Mouse (Mus musculus): ENCODE data around the gene Dctn2.

The Dctn2 gene

GRCm38 (mm10) chr10:127263631-127264030 is 2.5 kb upstream of the Dctn2 start:
- no peak for DNase-seq (ENCODE audit: low spot score in 2 of 2)

DNA sequence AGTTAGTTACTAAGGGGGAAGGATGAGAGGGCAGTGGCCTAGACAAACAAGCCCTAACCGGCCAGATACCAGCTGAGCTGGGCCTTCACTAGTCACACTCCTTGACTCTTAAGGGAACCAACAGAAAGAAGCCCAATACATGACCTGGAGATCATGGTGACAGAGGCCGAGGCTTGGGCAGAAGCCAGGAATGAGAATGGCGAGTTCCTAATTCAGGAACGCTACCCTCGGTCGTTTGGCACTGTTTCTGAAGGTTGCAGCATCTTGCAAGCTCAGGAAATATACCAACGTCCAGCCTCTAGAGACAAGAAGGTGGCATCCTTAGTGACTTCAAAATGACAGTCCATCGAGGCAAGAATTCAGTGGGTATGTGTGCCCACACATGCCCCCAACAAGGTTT is 1.8 kb upstream of the Dctn2 start:
- no peak for DNase-seq (ENCODE audit: low spot score in 2 of 2)

GRCm38 (mm10) chr10:127264971-127265370 is 1.2 kb upstream of the Dctn2 start:
- no peak for DNase-seq (ENCODE audit: low spot score in 2 of 2)

DNA sequence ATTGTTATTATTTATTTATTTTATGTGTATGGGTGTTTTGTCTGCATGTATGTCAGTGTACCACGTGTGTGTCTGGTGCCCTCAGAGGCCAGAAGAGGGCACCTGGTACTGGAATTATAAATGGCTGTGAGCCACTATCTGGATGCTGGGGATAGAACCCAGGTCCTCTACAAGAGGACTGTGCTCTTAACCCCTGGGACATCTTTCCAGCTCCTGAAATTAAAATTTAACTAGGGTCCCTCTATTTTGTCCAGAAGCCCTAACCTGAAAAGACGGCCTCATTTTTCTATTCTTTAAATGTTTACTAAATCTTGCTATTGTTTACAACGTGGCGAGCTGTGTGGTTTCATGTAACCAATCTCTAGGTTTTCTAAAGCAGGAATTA is 449 bp upstream of the Dctn2 start:
- DNase-seq (ENCODE audit: low spot score in 2 of 2), result no peak

DNA sequence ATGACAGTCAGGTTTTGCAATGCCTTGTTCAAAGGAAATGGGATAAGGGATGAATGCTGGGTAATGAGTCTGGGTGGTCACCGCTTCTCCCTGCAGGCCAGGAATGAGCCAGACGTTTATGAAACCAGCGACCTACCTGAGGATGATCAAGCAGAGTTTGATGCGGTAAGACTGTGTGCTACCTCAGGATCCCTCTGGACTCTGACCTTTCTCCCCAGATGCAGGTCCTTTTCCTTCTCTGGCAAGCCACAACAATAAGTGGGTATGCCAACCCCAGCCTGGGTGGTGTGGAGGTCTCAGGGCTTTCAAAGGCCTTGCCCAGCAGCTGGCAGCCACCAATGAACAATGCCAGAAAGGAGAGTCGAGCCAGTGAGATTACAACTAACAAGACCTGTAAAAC is 1.1 kb downstream of the Dctn2 start:
- DNase-seq (ENCODE audit: low spot score in 2 of 2), result no peak

- DNase-seq (ENCODE audit: low spot score in 2 of 2), result no peak
Observed at GRCm38 (mm10) chr10:127268401-127268800, 2.2 kb downstream of the Dctn2 start.

- no peak for DNase-seq (ENCODE audit: low spot score in 2 of 2)
Observed at GRCm38 (mm10) chr10:127269036-127269435, 2.9 kb downstream of the Dctn2 start.

GRCm38 (mm10) chr10:127269884-127270283 is 3.7 kb downstream of the Dctn2 start:
- no peak for DNase-seq (ENCODE audit: low spot score in 2 of 2)

DNA sequence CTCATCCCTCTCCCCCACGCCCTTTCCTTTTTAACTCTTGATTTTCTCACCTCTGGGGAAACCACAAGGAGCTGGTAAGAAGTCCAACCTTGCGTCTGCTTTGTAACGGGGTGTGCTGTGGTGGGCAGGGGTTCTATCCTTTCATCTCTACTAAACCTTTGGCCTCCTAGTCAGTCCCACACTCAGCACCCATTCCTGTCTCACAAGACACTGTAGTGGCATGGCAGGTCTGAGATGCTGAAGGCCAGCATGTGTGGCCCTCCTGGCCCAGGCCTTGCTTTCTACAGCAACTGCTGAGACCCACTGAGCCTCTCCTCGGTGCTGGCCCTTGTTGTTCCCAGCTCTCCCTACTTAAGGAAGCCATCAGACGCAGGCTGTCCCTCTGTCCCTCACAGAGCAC is 6.2 kb downstream of the Dctn2 start:
- no peak for DNase-seq (ENCODE audit: low spot score in 2 of 2)

GRCm38 (mm10) chr10:127274261-127275022 is 8.3 kb downstream of the Dctn2 start:
- DNase-seq (ENCODE audit: low spot score in 2 of 2), result no peak

DNA sequence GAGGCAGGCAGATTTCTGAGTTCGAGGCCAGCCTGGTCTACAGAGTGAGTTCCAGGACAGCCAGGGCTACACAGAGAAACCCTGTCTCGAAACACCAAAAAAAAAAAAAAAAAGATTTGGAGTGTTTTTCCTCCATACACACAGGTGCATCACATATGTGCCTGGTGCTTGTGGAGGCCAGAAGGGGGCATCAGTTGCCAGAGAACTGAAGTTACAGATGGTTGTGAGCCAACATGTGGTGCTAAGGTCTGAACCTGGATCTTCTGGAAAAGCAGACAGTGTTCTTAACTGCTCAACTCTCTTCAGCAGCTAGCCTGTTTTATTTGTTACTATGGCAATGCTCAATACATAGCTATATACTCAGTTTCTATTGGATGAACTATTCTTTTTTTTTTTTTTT is 13.6 kb downstream of the Dctn2 start:
- no peak for DNase-seq (ENCODE audit: low spot score in 2 of 2)

DNA sequence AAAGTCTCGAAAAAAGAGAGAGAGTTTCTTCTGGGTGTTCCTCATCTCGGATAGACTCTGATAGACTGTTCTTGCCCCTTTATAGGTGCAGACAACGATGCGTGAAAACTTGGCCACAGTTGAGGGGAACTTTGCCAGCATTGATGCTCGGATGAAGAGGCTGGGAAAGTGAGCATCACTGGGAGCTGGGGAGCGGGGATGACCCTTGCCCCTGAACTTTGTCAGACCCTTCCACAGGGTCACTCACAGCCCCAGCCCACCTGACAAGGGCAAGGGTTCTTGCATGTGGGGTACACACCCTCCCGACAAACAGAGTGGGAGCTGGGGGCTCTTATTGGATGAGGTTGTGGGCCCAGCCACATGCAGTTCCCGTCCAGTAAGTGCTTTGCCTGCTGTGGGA is 15.1 kb downstream of the Dctn2 start:
- DNase-seq (ENCODE audit: low spot score in 2 of 2), result no peak

GRCm38 (mm10) chr10:127282620-127283215 is 16.6 kb downstream of the Dctn2 start:
- DNase-seq (ENCODE audit: low spot score in 2 of 2), result no peak

GRCm38 (mm10) chr10:127284105-127284622 is 18.0 kb downstream of the Dctn2 start:
- DNase-seq (ENCODE audit: low spot score in 2 of 2), result no peak

- DNase-seq (ENCODE audit: low spot score in 2 of 2), result no peak
Observed at GRCm38 (mm10) chr10:127284724-127285500, 18.7 kb downstream of the Dctn2 start.

DNA sequence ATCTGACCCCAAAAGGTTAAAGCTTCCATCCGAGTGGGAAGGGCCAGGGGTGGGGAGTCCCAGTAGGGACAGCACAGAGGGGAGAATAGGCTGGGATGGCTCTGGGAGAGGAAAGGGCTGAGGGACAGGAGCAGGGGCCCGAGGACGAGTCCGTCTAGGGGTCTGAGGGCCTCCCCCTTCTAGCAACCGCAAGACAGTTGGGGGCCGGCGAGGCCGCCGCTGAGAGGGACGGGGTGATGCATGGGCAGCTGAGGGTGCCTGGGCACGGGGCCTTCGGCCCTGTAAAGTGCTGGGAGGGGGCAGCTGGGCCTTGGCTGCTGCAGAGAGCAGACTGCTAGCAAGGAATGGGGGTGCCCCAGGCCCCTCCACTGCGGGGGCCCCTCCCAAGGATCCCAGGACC is 19.5 kb downstream of the Dctn2 start:
- no peak for DNase-seq (ENCODE audit: low spot score in 2 of 2)

- DNase-seq (ENCODE audit: low spot score in 2 of 2), result no peak
Observed at GRCm38 (mm10) chr10:127286194-127286593, 20.0 kb downstream of the Dctn2 start.

GRCm38 (mm10) chr10:127286730-127287129 is 20.6 kb downstream of the Dctn2 start:
- no peak for DNase-seq (ENCODE audit: low spot score in 2 of 2)

DNA sequence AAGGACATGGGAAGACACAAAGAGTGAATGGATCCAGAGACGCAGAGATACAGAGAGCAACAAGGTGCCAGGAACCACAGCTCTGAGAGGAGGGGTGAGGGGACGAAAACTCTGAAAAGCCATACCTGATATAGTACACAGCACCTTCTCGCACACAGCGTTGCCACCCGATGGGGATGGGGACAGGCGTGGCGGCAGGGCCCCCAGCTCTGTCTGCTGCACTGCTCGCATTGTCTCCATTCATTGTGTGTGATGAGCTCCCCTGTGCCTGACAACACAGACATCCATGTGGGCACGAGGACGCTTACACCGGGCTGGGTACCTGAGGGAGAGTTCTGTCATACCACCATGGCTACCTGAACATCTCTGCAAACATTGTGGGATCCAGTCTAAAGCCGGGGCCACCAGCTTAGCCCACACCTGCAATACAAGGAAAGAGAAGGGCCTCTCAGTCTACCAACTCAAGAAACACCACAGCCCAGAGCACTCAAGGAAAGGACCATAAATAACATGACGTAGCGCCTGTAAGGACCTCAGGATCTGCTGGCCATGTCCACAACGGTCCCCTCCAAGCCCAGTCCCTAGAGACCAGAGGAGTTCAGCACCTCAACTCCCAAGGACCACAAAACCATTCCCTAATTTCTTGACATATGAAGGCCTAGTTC is 21.2 kb downstream of the Dctn2 start:
- no peak for DNase-seq (ENCODE audit: low spot score in 2 of 2)

DNA sequence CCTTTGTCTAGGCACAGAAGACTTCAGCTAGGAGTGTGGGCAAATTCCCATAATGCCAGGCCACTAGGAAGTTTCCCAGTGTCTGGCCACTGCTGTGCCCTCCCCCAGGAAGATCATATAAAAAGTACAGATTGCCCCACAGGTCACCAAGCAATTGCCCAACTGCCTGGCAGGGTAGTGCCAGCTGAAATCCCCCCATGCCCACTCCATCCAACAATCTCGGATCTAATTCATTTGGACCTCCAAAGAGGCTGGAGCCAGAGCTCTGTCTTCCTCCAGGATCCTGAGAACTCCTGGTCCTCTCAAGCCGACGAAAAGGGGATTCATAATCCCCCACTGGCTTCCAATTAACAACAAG is 21.7 kb downstream of the Dctn2 start:
- no peak for DNase-seq (ENCODE audit: low spot score in 2 of 2)

DNA sequence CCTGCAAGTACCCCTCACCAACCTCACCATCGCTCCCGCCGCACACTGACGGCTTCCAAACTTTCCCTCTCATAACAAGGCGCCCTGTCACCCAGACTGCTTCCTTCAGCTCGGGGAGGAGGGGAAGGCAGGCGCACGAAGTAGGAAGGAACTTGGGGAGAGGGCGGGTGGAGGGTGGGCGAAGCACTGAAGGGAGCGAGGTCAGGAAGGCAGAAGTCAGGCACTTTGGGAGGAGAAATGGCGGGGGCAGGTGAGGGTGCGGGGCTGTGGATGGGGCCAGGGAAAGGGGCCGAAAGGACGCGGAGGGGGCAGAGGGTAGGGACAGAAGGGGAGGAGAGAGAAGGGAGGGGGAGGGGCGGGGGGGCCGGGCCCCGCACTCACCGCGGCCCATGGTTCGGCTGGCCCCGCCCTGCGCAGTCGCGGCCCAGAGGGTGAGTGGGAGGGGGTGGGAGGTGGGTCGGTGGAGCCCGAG is 22.2 kb downstream of the Dctn2 start:
- peak in 1 of 2 experiments; percentile 43 for DNase-seq (ENCODE audit: low spot score in 2 of 2)
